In the genomic region with DNA sequence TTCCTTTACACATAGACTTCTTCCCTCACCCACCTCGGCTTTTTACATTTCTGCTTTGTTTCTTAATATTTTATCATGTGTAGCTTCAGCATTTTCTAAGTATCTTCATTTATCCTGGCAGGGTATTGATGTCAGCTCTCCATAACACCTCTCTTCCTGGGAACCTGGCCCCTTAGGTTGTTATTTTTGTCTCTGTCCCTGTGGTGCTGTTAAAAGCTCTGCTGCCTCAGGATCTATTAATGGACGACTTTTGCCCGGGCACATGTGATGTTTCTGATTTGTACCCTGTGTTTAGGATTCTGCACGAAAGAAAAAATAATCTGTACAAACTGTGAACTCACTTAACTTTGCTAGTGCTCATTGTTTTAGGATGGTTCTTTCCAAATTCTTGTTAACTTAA, we compare ENCODE assay signal across 12 mouse cellular contexts.
"Had no signal": no experiment of that assay in that cellular context is flagged by ENCODE, and none has a peak within 500 bp of the region (broad histone marks: within the 10 kb centered on the region; RNA-seq: fewer than 3 reads in every experiment).

No protein-coding gene starts in this region.

- H3K36me3 ChIP-seq: limb, embryonic 10.5 days; liver, embryonic 15.5 days; neural tube, embryonic 15.5 days had no signal

- H3K4me2 ChIP-seq: liver, embryonic 11.5 days; liver, embryonic 15.5 days; neural tube, embryonic 15.5 days had no signal

- H3K9me3 ChIP-seq: limb, embryonic 10.5 days; liver, embryonic 15.5 days; neural tube, embryonic 15.5 days had no signal

- H3K9ac ChIP-seq: liver, embryonic 15.5 days; neural tube, embryonic 15.5 days had no signal

- ATAC-seq: lung, postnatal 0 days had no signal

- H3K4me1 ChIP-seq: limb, embryonic 10.5 days; liver, embryonic 15.5 days; neural tube, embryonic 15.5 days had no signal

- DNase-seq: kidney, postnatal 14 days; lung, adult 2 months; lung, postnatal 36 days; midbrain, embryonic 14.5 days had no signal

- H3K4me3 ChIP-seq: left cerebral cortex, adult 2 months; limb, embryonic 10.5 days; liver, embryonic 15.5 days; myocyte; neural tube, embryonic 15.5 days had no signal

- H3K27me3 ChIP-seq: liver, embryonic 15.5 days; neural tube, embryonic 15.5 days had no signal

- H3K27ac ChIP-seq: limb, embryonic 10.5 days; liver, embryonic 15.5 days; neural tube, embryonic 15.5 days; stomach, postnatal 0 days had no signal
